In genomic region chr1:179606004-179606723, GRCm38 (mm10) we compare ENCODE assay signal across 22 mouse cellular contexts. TPM values are rescaled to one million over a fixed set of nuclear protein-coding genes. Genes with fewer than 3 reads are reported as not detected.
A peak's percentile ranks its signal among the peaks of the same experiment; 100 is the strongest.
DNase-seq lines count a peak whose midpoint lies in the region; ATAC-seq and TF ChIP-seq lines count a peak whose summit lies in the region.
"Had no signal": no experiment of that assay in that cellular context is flagged by ENCODE, and none has a peak within 500 bp of the region (broad histone marks: within the 10 kb centered on the region; RNA-seq: fewer than 3 reads in every experiment).

No protein-coding gene starts in this region.

- TF ChIP-seq CTCF in gastrocnemius, adult 2 months (IDR thresholded peaks at IDR 0.05): peak; percentile 21; the same call in 1 of the 2 replicates
- TF ChIP-seq CTCF in heart, postnatal 0 days (IDR thresholded peaks at IDR 0.05; ENCODE audit: low read depth): no peak

- DNase-seq in gastrocnemius, adult 2 months: peak; percentile 78
- DNase-seq in gastrocnemius, postnatal 4 days (ENCODE audit: low spot score in 2 of 2): no peak
- DNase-seq in limb, embryonic 10.5 days (ENCODE audit: low spot score): no peak
- peak; percentile 73 for DNase-seq in heart, postnatal 0 days (ENCODE audit: low spot score)
- no peak for DNase-seq in midbrain, embryonic 11.5 days (ENCODE audit: low spot score, missing footprints)
- DNase-seq: adrenal gland, postnatal 14 days; cerebellum, adult 8-10 months; cerebellum, postnatal 36 days; kidney, adult 11 months; kidney, postnatal 4 days; liver; lung, postnatal 36 days; thymus, adult 18-20 months; thymus, postnatal 36 days had no signal

- 0 out of 2 replicates have a peak overlapping the region, but pooled peaks have one; percentile 4 for H3K9ac ChIP-seq in limb, embryonic 12.5 days (replicated peaks)
- peak overlapping the region; percentile 25; the same call in 1 of the 2 replicates for H3K9ac ChIP-seq in heart, postnatal 0 days (replicated peaks; ENCODE audit: low read depth, low read length)
- H3K9ac ChIP-seq in stomach, embryonic 16.5 days (ENCODE audit: low read length): no peak overlapping the region
- no peak overlapping the region for H3K9ac ChIP-seq in midbrain, embryonic 11.5 days (ENCODE audit: low read length)
- H3K9ac ChIP-seq: hindbrain, embryonic 13.5 days; liver, embryonic 15.5 days; lung, embryonic 15.5 days had no signal

- no peaks in the 10 kb centered on the region for H3K9me3 ChIP-seq in limb, embryonic 12.5 days
- no peaks in the 10 kb centered on the region for H3K9me3 ChIP-seq in limb, embryonic 10.5 days (replicated peaks)
- no peaks in the 10 kb centered on the region for H3K9me3 ChIP-seq in heart, postnatal 0 days (replicated peaks; ENCODE audit: control insufficient read depth, low read length)
- H3K9me3 ChIP-seq in stomach, embryonic 16.5 days (replicated peaks; ENCODE audit: control insufficient read depth, low read length): no peaks in the 10 kb centered on the region
- no peaks in the 10 kb centered on the region for H3K9me3 ChIP-seq in midbrain, embryonic 11.5 days (ENCODE audit: control insufficient read depth, low read length)
- H3K9me3 ChIP-seq: hindbrain, embryonic 13.5 days; liver, embryonic 15.5 days; lung, embryonic 15.5 days had no signal

- H3K4me2 ChIP-seq in limb, embryonic 12.5 days: no peak overlapping the region
- H3K4me2 ChIP-seq in heart, postnatal 0 days (ENCODE audit: low read depth, low read length): no peak overlapping the region; the same call in 1 of the 2 replicates
- no peak overlapping the region for H3K4me2 ChIP-seq in stomach, embryonic 16.5 days (ENCODE audit: low read depth, low read length)
- H3K4me2 ChIP-seq in midbrain, embryonic 11.5 days: no peak overlapping the region
- H3K4me2 ChIP-seq: hindbrain, embryonic 13.5 days; liver, embryonic 15.5 days; lung, embryonic 15.5 days had no signal

- no peak for TF ChIP-seq EP300 in heart, postnatal 0 days (IDR thresholded peaks at IDR 0.05; ENCODE audit: low read depth)

- H3K27me3 ChIP-seq in limb, embryonic 12.5 days: no peaks in the 10 kb centered on the region
- H3K27me3 ChIP-seq in limb, embryonic 10.5 days (ENCODE audit: low read depth, poor library complexity, severe bottlenecking): no peaks in the 10 kb centered on the region
- no peaks in the 10 kb centered on the region for H3K27me3 ChIP-seq in heart, postnatal 0 days (ENCODE audit: control insufficient read depth, insufficient read depth, low read length)
- no peaks in the 10 kb centered on the region for H3K27me3 ChIP-seq in stomach, embryonic 16.5 days (ENCODE audit: control insufficient read depth, insufficient read depth, low read length)
- H3K27me3 ChIP-seq in midbrain, embryonic 11.5 days (ENCODE audit: control insufficient read depth, insufficient read depth, low read length): no peaks in the 10 kb centered on the region
- H3K27me3 ChIP-seq: hindbrain, embryonic 13.5 days; liver, embryonic 15.5 days; lung, embryonic 15.5 days had no signal

- WGBS in limb, embryonic 12.5 days: 79% methylated on average over 9 of the region's 9 CpGs
- WGBS in limb, embryonic 10.5 days: 93% methylated on average over 9 of the region's 9 CpGs
- WGBS in heart, postnatal 0 days: 21% methylated on average over 9 of the region's 9 CpGs
- WGBS in stomach, embryonic 16.5 days: 69% methylated on average over 9 of the region's 9 CpGs
- 89% methylated on average over 9 of the region's 9 CpGs for WGBS in midbrain, embryonic 11.5 days

- H3K4me3 ChIP-seq in gastrocnemius, adult 2 months: peak overlapping the region; percentile 58
- no peak overlapping the region for H3K4me3 ChIP-seq in limb, embryonic 12.5 days (replicated peaks)
- no peak overlapping the region for H3K4me3 ChIP-seq in limb, embryonic 10.5 days
- H3K4me3 ChIP-seq in heart, postnatal 0 days (ENCODE audit: low read depth, low read length): no peak overlapping the region
- H3K4me3 ChIP-seq in stomach, embryonic 16.5 days (replicated peaks; ENCODE audit: low read length): no peak overlapping the region
- no peak overlapping the region for H3K4me3 ChIP-seq in midbrain, embryonic 11.5 days (ENCODE audit: low read depth, low read length)
- H3K4me3 ChIP-seq: hindbrain, embryonic 13.5 days; liver, embryonic 15.5 days; lung, embryonic 15.5 days had no signal

- H3K27ac ChIP-seq in gastrocnemius, adult 2 months: peak overlapping the region; percentile 85
- H3K27ac ChIP-seq in limb, embryonic 12.5 days: no peak overlapping the region
- no peak overlapping the region for H3K27ac ChIP-seq in limb, embryonic 10.5 days
- H3K27ac ChIP-seq in heart, postnatal 0 days (ENCODE audit: low read depth): peak overlapping the region; percentile 88
- peak overlapping the region; percentile 36; the same call in 1 of the 2 replicates for H3K27ac ChIP-seq in stomach, embryonic 16.5 days (ENCODE audit: low read length)
- no peak overlapping the region for H3K27ac ChIP-seq in midbrain, embryonic 11.5 days (ENCODE audit: low read depth, low read length)
- H3K27ac ChIP-seq: hindbrain, embryonic 13.5 days; liver, embryonic 15.5 days; lung, embryonic 15.5 days had no signal

- intact Hi-C loops in gastrocnemius, adult 2 months (cut with DNase I): no loop called here

- peaks cover 17% of the 10 kb centered on the region for H3K36me3 ChIP-seq in limb, embryonic 12.5 days
- H3K36me3 ChIP-seq in limb, embryonic 10.5 days: peaks cover 13% of the 10 kb centered on the region
- H3K36me3 ChIP-seq in heart, postnatal 0 days (replicated peaks; ENCODE audit: control insufficient read depth, insufficient read depth, low read length): peaks cover 18% of the 10 kb centered on the region
- H3K36me3 ChIP-seq in stomach, embryonic 16.5 days (ENCODE audit: control insufficient read depth, insufficient read depth, low read length): peaks cover 9% of the 10 kb centered on the region; the same call in 1 of the 2 replicates
- no peaks in the 10 kb centered on the region for H3K36me3 ChIP-seq in midbrain, embryonic 11.5 days (ENCODE audit: control insufficient read depth, insufficient read depth, low read length)

- ATAC-seq in limb, embryonic 12.5 days (ENCODE audit: insufficient number of reproducible peaks, insufficient read depth, low FRiP score, low TSS enrichment, low read depth): no peak
- peak; percentile 85 for ATAC-seq in heart, postnatal 0 days (ENCODE audit: insufficient read depth, low read depth)
- ATAC-seq in stomach, embryonic 16.5 days (ENCODE audit: insufficient read depth, low FRiP score): peak; percentile 75; the same call in 1 of the 2 replicates
- ATAC-seq in midbrain, embryonic 11.5 days (ENCODE audit: low FRiP score): no peak
- no peak for ATAC-seq in monocyte, adult 5-6 weeks (replicated peaks; ENCODE audit: insufficient number of reproducible peaks, low FRiP score, low TSS enrichment, poor library complexity, severe bottlenecking)
- ATAC-seq: forebrain, embryonic 14.5 days; midbrain, embryonic 16.5 days had no signal

- no peaks in the 10 kb centered on the region for H3K4me1 ChIP-seq in limb, embryonic 12.5 days (replicated peaks)
- H3K4me1 ChIP-seq in limb, embryonic 10.5 days: 0 out of 2 replicates have a peak, but pooled peaks cover 5% of the 10 kb centered on the region
- H3K4me1 ChIP-seq in heart, postnatal 0 days (ENCODE audit: control insufficient read depth, insufficient read depth): no peaks in the 10 kb centered on the region; the same call in 1 of the 2 replicates
- H3K4me1 ChIP-seq in stomach, embryonic 16.5 days (ENCODE audit: control insufficient read depth, insufficient read depth, low read length): no peaks in the 10 kb centered on the region
- no peaks in the 10 kb centered on the region for H3K4me1 ChIP-seq in midbrain, embryonic 11.5 days (ENCODE audit: control insufficient read depth, insufficient read depth, low read length)
- H3K4me1 ChIP-seq: lung, embryonic 15.5 days had no signal

RNA-seq across cellular contexts. Expression of gene Cnst, which starts 60.0 kb away (rescaled TPM):
- total RNA-seq in gastrocnemius, adult 2 months (2021): 10 to 100 TPM; 34.7 to 40.0 TPM
- 10 to 100 TPM; 33.5 to 36.4 TPM for total RNA-seq in gastrocnemius, postnatal 4 days (2021)
- polyA plus RNA-seq in limb, embryonic 12.5 days (2016; fragmentation: Nextera tagmentation; extraction: Ambion mirVana): 19.9 and 21.4 TPM in 2 replicates
- 13.7 and 17.0 TPM in 2 replicates for polyA plus RNA-seq in limb, embryonic 10.5 days (2016; fragmentation: Nextera tagmentation; extraction: Ambion mirVana)
- total RNA-seq in heart, postnatal 0 days (2014; rRNA removed; ENCODE audit: low replicate concordance): 21.4 and 33.7 TPM in 2 replicates
- polyA plus RNA-seq in heart, postnatal 0 days (2015; fragmentation: Nextera tagmentation; extraction: Ambion mirVana): 19.6 and 21.5 TPM in 2 replicates
- 16.6 and 18.8 TPM in 2 replicates for polyA plus RNA-seq in stomach, embryonic 16.5 days (2015; fragmentation: Nextera tagmentation; extraction: Ambion mirVana)
- 22.6 and 25.1 TPM in 2 replicates for polyA plus RNA-seq in midbrain, embryonic 11.5 days (2014; fragmentation: Nextera tagmentation; extraction: Ambion mirVana)
- total RNA-seq in monocyte, adult 5-6 weeks (2017): 46.3 to 67.5 TPM (median 54.8 TPM) in 3 replicates

Comparison
In these comparisons a context has a peak if more than half of its experiments do, and no peak if none do; other contexts are left out.
1. DNase-seq: peak in gastrocnemius, adult 2 months (single experiment) and heart, postnatal 0 days (single experiment); none in gastrocnemius, postnatal 4 days (0 of 2), limb, embryonic 10.5 days (single experiment) and midbrain, embryonic 11.5 days (single experiment).
2. H3K27ac ChIP-seq: peak in gastrocnemius, adult 2 months (single experiment), heart, postnatal 0 days (single experiment) and stomach, embryonic 16.5 days (single experiment); none in limb, embryonic 12.5 days (single experiment), limb, embryonic 10.5 days (single experiment) and midbrain, embryonic 11.5 days (single experiment).
3. ATAC-seq: peak in heart, postnatal 0 days (single experiment) and stomach, embryonic 16.5 days (single experiment); none in limb, embryonic 12.5 days (single experiment), midbrain, embryonic 11.5 days (single experiment) and monocyte, adult 5-6 weeks (single experiment).
4. H3K9ac ChIP-seq: peak in limb, embryonic 12.5 days (single experiment) and heart, postnatal 0 days (single experiment); none in stomach, embryonic 16.5 days (single experiment) and midbrain, embryonic 11.5 days (single experiment).